23 mouse cellular contexts compared by ENCODE assay signal in the genomic region with DNA sequence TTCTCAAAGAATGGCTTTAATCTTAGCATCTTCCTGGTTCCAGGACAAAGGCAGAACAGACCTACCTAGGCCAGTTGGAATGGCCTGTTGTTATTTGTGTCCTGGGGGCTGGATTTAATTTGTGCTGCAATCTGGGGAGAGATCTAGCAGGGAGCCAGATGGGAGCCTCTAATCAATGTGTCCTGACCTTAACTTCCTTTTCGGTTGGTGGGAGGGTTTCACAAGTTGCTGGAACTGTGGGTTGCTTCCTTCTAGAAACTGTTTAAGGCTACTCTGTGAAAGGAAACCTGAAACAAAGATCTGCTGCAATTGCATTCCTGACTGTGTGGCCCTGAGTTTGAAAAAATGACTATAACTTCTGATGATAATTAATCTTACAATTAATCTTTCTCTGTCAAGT. TPM values are rescaled to one million over a fixed set of nuclear protein-coding genes. Genes with fewer than 3 reads are reported as not detected.
"Had no signal": no experiment of that assay in that cellular context is flagged by ENCODE, and none has a peak within 500 bp of the region (broad histone marks: within the 10 kb centered on the region; RNA-seq: fewer than 3 reads in every experiment).

No protein-coding gene starts in this region.

- H3K27me3 ChIP-seq: lung, embryonic 15.5 days; midbrain, embryonic 12.5 days; neural tube, embryonic 13.5 days; neural tube, embryonic 15.5 days had no signal

- H3K27ac ChIP-seq: liver, embryonic 14.5 days; lung, embryonic 15.5 days; midbrain, embryonic 10.5 days; midbrain, embryonic 12.5 days; neural tube, embryonic 13.5 days; neural tube, embryonic 15.5 days had no signal

- DNase-seq: lung, adult 18-20 months; lung, postnatal 14 days; lung, postnatal 36 days; midbrain, embryonic 14.5 days; retina, postnatal 1 day; right cerebral cortex, adult 18-20 months; right cerebral cortex, postnatal 25 days; right cerebral cortex, postnatal 4 days; spleen, adult 18-20 months; thymus, adult 18-20 months; thymus, postnatal 25 days; thymus, postnatal 4 days had no signal

- H3K4me3 ChIP-seq: lung, embryonic 15.5 days; midbrain, embryonic 10.5 days; midbrain, embryonic 12.5 days; myocyte; neural tube, embryonic 13.5 days; neural tube, embryonic 15.5 days had no signal

- ATAC-seq: lung, postnatal 0 days; midbrain, embryonic 16.5 days had no signal

- H3K36me3 ChIP-seq: midbrain, embryonic 12.5 days; neural tube, embryonic 13.5 days; neural tube, embryonic 15.5 days had no signal

- H3K4me1 ChIP-seq: lung, embryonic 15.5 days; midbrain, embryonic 10.5 days; midbrain, embryonic 12.5 days; neural tube, embryonic 13.5 days; neural tube, embryonic 15.5 days had no signal

- H3K9me3 ChIP-seq: lung, embryonic 15.5 days; midbrain, embryonic 10.5 days; midbrain, embryonic 12.5 days; neural tube, embryonic 13.5 days; neural tube, embryonic 15.5 days had no signal

RNA-seq across cellular contexts. Expression of a gene that starts 24.7 kb away (rescaled TPM):
- total RNA-seq: megakaryocyte-erythroid progenitor cell, adult 5-6 weeks had no signal

RNA-seq across cellular contexts. Expression of a gene that starts 41.0 kb away (rescaled TPM):
- polyA plus RNA-seq: myocyte; small intestine, adult 2 months had no signal

RNA-seq across cellular contexts. Expression of a gene that starts 41.0 kb away (rescaled TPM):
- polyA plus RNA-seq: myocyte had no signal
